Mouse (Mus musculus) bone marrow macrophage, adult 2 months (primary cell): ENCODE results near the gene Mybbp1a. TPM values are rescaled to one million over a fixed set of nuclear protein-coding genes. Genes with fewer than 3 reads are reported as not detected.
A peak's percentile ranks its signal among the peaks of the same experiment; 100 is the strongest.

Source experiments
- H3K27ac ChIP-seq: 2 replicates; pipeline ENCODE4 v1.5.1; 2012; ENCODE audit warnings: low read depth, low read length; ENCODE audit not compliant: insufficient read depth
- H3K4me1 ChIP-seq: 2 replicates; pipeline ENCODE4 v1.6.1; 2012; ENCODE audit warnings: low read length; ENCODE audit not compliant: control insufficient read depth, insufficient read depth
- H3K4me3 ChIP-seq: 2 replicates; pipeline ENCODE4 v1.5.1; 2012; ENCODE audit warnings: mild to moderate bottlenecking, low read length, moderate library complexity; ENCODE audit not compliant: insufficient read depth
- CTCF ChIP-seq: IDR thresholded peaks from 2 replicates; pipeline ENCODE4 v1.5.1; 2012; ENCODE audit warnings: low read depth, mild to moderate bottlenecking, low read length, moderate library complexity
- POLR2A ChIP-seq: IDR thresholded peaks from 2 replicates; pipeline ENCODE4 v1.6.1; 2012; ENCODE audit warnings: mild to moderate bottlenecking, low read depth, low read length, borderline replicate concordance
- polyA plus RNA-seq: library from polyadenylated mRNA; stranded (reverse); fragments of >200 nt; gene quantifications from 2 replicates; pipeline ENCODE4 v1.2.4, GENCODE M21; 2012; ENCODE audit not compliant: missing spikeins, insufficient read depth, insufficient read length

Gene Mybbp1a
- polyA plus RNA-seq, 1 experiment, result 35.7 TPM

- Histone ChIP-seq H3K4me1 (no peaks in the 10 kb centered on the region), H3K27ac (no peak overlapping the region), H3K4me3 (no peak overlapping the region)
- TF ChIP-seq CTCF (no peak), POLR2A (no peak)
Measured at GRCm38 (mm10) chr11:72487171-72487570, 46.0 kb downstream of the Mybbp1a start.

GRCm38 (mm10) chr11:72487739-72488138 lies 46.6 kb downstream of the Mybbp1a start:
- Histone ChIP-seq H3K4me1 (no peaks in the 10 kb centered on the region), H3K27ac (no peak overlapping the region), H3K4me3 (no peak overlapping the region)
- no peak for TF ChIP-seq POLR2A
- TF ChIP-seq CTCF, result no peak

DNA sequence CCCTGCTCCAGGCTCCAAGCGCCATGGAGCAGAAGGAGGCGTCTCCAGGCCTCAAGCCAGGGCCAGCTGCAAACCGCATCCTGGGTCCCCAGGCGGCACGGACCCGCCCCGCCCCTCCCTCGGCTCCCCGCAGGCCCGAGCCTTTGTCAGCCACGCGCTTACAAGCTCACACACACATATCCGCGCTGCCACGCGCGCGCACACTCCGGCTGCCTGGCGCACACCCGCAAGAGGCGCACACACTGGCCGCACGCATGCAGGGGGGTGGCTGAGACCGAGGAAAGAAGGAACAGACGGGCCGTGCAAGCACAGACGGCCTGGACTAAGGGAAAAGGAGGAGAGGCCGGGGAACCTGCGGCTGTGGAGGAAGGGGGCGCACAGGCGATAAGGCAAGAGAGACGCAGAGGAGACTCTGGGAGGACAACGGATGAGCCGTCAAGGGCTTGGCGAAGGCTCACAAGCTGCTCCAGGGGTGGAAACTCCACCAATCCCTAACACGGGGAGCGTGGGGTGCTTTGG lies 47.7 kb downstream of the Mybbp1a start:
- Histone ChIP-seq H3K4me3 (peak overlapping the region; percentile 45), H3K27ac (no peak overlapping the region), H3K4me1 (no peaks in the 10 kb centered on the region)
- TF ChIP-seq CTCF, result no peak
- TF ChIP-seq POLR2A, result no peak

- H3K4me3 ChIP-seq, result peak overlapping the region; percentile 45
- no peak overlapping the region for H3K27ac ChIP-seq
- no peaks in the 10 kb centered on the region for H3K4me1 ChIP-seq
- TF ChIP-seq POLR2A, result no peak
- TF ChIP-seq CTCF, result no peak
Measured at GRCm38 (mm10) chr11:72489397-72489796, 48.2 kb downstream of the Mybbp1a start.

DNA sequence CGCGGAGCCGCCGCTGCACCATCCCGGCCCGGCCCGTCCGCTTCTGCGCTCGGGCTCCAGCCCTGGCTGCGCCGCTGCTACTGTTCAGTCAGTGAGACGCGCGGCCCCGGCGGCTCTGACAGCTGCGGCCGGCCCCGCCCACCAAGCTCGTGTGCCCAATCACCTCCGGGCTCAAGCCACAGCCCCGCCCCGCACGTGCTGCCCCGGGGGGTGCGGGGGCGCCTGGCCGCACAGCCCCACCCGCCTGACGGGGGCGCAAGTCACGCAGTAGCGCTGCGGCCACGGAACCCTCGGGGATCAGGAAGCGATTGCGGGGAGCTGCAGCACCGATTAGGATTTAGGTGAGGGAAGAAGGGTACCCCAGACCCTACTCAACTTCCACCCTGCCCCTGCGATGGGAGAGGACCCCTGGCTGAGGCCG lies 48.7 kb downstream of the Mybbp1a start, which contains the start of gene Spns2:
Gene Spns2, minus strand, starts transcription at position 24 of the 421 bp plus-strand sequence.
- Histone ChIP-seq H3K27ac (no peak within 1 kb of the TSS), H3K4me1 (no peaks in the 10 kb centered on the region), H3K4me3 (peak within 1 kb of the TSS; percentile 45)
- TF ChIP-seq CTCF (peak; percentile 22; the same call in 1 of the 2 replicates), POLR2A (no peak)

DNA sequence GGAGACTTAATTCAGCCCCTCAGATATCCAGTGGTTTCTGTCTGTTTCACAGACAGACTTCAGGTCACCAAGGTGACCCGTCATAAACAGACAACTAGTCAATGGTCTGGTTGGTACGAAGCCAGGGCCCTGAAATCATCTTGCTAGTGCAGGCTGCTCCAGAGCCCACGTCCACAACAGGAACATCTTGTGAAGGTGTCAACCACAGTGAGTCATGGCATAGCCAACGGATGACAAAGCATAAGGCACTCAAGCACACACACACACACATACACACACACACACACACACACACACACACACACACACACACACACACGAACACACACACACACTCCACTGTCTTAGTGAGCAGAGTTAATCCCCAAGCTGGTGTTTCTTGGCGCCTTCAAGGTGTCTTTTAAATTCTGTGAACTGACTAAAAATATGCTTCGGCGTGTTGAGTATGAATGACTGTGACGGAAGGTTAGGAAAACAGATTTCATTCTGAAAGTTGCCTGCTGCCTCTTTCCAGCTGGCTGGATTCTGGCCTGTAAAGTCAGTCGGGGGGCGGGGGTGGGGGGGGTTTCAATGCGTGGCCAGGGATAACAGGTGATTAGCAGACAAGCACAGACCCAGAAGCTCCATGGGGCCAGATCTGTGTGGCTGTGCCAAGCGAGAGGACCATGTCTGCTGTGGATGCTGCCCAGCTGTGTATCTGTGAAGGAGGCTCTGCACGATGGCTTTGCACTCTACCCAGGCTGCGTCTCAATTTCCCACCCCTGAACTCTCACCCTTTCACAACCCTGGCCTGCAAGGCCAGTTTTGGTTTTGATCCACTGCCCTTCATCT lies 50.2 kb downstream of the Mybbp1a start:
- TF ChIP-seq POLR2A (no peak), CTCF (no peak)
- H3K4me1 ChIP-seq, result no peaks in the 10 kb centered on the region
- H3K4me3 ChIP-seq, result no peak overlapping the region
- H3K27ac ChIP-seq, result no peak overlapping the region

DNA sequence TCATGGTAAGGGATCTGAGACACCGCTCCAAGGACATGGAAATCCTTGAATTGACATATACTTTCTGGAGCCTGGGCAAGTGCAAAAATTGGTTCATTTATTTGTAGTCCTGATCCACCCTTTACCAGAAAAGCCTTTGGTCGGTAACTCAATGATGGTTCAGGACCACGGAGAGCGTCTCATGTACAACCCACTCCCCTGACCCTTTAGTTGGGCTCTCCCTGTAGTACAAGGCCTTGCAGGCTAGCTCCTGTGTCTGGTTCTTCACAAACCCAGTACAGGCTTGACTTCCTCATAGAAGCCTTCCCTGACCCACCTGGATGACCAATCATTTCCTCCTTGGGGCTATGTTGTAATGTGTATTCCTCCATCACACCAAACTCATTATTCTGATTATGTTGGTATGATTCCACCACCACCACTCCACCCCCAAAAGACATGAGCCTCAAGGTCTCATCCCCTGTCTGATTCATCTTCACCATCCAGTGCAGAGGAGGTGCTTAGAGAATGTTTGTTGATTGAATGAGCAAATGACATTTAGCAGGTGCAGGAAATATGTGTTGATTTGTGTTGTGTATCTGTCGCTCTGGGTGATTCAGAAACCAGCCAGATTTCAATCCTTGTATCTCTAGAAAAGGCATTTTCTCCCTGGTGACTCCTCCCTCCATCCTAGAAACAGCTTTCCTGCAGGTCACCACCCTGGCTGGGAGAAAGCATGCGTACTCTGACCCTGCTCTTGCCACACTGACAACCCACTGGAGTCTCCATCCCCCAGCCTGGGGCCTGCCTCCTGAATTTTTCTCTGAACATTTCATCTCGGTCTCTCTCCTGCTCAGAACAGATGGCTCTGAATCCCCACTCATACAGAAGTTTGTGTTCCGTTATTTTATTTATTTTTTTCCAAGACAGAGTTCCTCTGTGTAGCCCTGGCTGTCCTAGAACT lies 53.2 kb downstream of the Mybbp1a start:
- H3K27ac ChIP-seq, result no peak overlapping the region
- no peaks in the 10 kb centered on the region for H3K4me1 ChIP-seq
- TF ChIP-seq CTCF (no peak), POLR2A (no peak)
- H3K4me3 ChIP-seq, result no peak overlapping the region

DNA sequence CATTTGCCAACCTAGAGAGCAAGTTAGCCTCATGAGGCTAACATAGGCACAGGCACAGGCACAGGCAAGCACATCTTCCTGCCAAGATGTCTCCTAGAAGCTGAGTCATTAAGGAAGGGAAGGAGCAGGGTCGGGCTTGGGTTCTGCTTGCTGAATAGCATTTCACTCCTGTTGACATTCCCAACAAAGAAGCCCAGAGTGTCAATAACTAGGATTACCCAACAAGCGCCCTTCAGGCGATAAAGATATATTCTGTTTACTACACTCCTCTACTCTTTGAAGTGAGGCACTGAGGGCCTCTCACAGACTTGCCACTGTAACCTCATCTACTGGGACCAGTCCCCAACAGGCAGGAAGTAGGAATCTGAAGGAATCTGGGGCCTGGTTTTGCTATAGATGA lies 54.9 kb downstream of the Mybbp1a start:
- H3K4me3 ChIP-seq, result no peak overlapping the region
- no peak overlapping the region for H3K27ac ChIP-seq
- TF ChIP-seq CTCF (no peak), POLR2A (no peak)
- no peaks in the 10 kb centered on the region for H3K4me1 ChIP-seq

GRCm38 (mm10) chr11:72496775-72497174 lies 55.6 kb downstream of the Mybbp1a start:
- no peak overlapping the region for H3K4me3 ChIP-seq
- TF ChIP-seq CTCF, result no peak
- no peak for TF ChIP-seq POLR2A
- H3K27ac ChIP-seq, result no peak overlapping the region
- no peaks in the 10 kb centered on the region for H3K4me1 ChIP-seq

GRCm38 (mm10) chr11:72497367-72497766 lies 56.2 kb downstream of the Mybbp1a start:
- H3K4me3 ChIP-seq, result no peak overlapping the region
- no peak for TF ChIP-seq CTCF
- no peak for TF ChIP-seq POLR2A
- H3K27ac ChIP-seq, result no peak overlapping the region
- H3K4me1 ChIP-seq, result no peaks in the 10 kb centered on the region
